Mouse (Mus musculus) thymus, adult 2 months (tissue): ENCODE measurements around the gene Ifnar1. TPM values are rescaled to one million over a fixed set of nuclear protein-coding genes. Genes with fewer than 3 reads are reported as not detected.

ENCODE experiments used
- DNase-seq: peaks from one replicate; pipeline ENCODE4 v3.0.0; 2021
- H3K27ac ChIP-seq: fragments of 200-500 bp; 2 replicates; pipeline ENCODE4 v1.5.1; 2012; ENCODE audit warnings: low read length, control low read depth; ENCODE audit not compliant: control insufficient read depth, insufficient read depth
- H3K27me3 ChIP-seq: fragments of 200-500 bp; 2 replicates; pipeline ENCODE4 v1.6.1; 2012; ENCODE audit warnings: mild to moderate bottlenecking, low read length, moderate library complexity, mixed read lengths; ENCODE audit not compliant: control insufficient read depth, insufficient read depth
- H3K36me3 ChIP-seq: fragments of 200-500 bp; 2 replicates; pipeline ENCODE4 v1.6.1; 2012; ENCODE audit warnings: mild to moderate bottlenecking, low read length, moderate library complexity; ENCODE audit not compliant: control insufficient read depth, insufficient read depth
- H3K4me1 ChIP-seq: fragments of 200-500 bp; replicated peaks from 2 replicates; pipeline ENCODE4 v1.6.1; 2012; ENCODE audit warnings: low read length; ENCODE audit not compliant: control insufficient read depth, insufficient read depth
- H3K4me3 ChIP-seq: fragments of 200-500 bp; 2 replicates; pipeline ENCODE4 v1.5.1; 2012; ENCODE audit warnings: mild to moderate bottlenecking, low read length, control low read depth, moderate library complexity; ENCODE audit not compliant: control insufficient read depth, insufficient read depth
- CTCF ChIP-seq: fragments of 200-500 bp; IDR thresholded peaks from 2 replicates; pipeline ENCODE4 v1.5.1; 2012; ENCODE audit warnings: mild to moderate bottlenecking, control low read depth, low read length, moderate library complexity, borderline replicate concordance; ENCODE audit not compliant: control insufficient read depth, poor library complexity, insufficient read depth; ENCODE audit errors: extremely low read depth
- POLR2A ChIP-seq: fragments of 200-500 bp; IDR thresholded peaks from 2 replicates; pipeline ENCODE4 v1.6.1; 2012; ENCODE audit warnings: mild to moderate bottlenecking, low read length, control low read depth, moderate library complexity; ENCODE audit not compliant: control insufficient read depth, poor library complexity, insufficient read depth; ENCODE audit errors: extremely low read depth
- WGBS: fragments of 180-500 bp; shearing (Covaris S2); methylation state at CpG from one replicate; pipeline ENCODE4 v1.1.7; 2018; 5-methylcytosine and 5-hydroxymethylcytosine counted together
- polyA plus RNA-seq: library from polyadenylated mRNA; depleted of rRNA; stranded (reverse); fragments of >200 nt; gene quantifications from 2 replicates; pipeline ENCODE4 v1.2.3, GENCODE M21; 2012

Ifnar1 gene
- polyA plus RNA-seq, 1 experiment = 47.0 TPM

DNA sequence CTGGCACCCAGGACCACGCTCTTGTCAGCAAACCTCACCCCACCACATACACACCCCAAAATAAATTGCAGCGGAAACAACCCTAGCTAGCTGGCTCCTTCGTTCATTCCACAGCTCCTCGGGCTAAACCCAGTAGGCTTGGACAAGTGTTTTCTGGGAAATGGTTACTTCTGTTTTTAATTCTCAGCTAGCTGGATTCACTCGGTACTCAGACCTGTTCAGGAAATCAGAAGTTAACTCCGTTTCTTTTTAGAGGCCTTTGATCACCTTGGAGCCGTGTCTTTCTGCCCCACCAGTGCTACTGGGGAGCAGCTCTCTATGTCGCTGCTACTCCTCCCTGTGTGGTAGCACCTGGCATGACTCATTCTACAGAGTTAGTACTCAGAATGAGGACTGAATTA is 41.8 kb upstream of the Ifnar1 start:
- Histone ChIP-seq H3K4me3 (no peak overlapping the region), H3K4me1 (peaks cover 53% of the 10 kb centered on the region), H3K27me3 (no peaks in the 10 kb centered on the region), H3K27ac (peak overlapping the region; percentile 96), H3K36me3 (no peaks in the 10 kb centered on the region)
- peak; percentile 49 for DNase-seq
- 6% methylated on average over 8 of the region's 8 CpGs for WGBS
- TF ChIP-seq POLR2A (no peak), CTCF (no peak)

DNA sequence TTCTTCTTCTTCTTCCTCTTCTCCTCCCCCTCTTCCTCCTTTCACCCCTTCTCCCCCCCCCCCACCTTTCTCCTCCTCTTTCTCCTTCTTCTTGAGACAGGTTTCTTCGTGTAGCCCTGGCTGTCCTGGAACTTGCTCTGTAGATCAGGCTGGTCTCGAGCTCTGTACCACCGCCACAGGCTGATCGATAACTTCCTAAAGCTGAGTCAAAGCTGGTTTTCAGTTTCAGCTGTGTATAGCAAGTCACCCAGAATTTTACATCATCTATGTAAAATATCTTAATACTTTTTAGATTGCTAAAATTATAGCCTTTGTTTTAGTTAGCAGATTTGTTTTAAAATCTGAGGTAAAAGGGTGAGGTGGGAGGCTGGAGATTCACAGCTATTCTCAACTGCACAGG is 40.2 kb upstream of the Ifnar1 start:
- no peaks in the 10 kb centered on the region for H3K36me3 ChIP-seq
- TF ChIP-seq CTCF (no peak), POLR2A (no peak)
- WGBS = 61% methylated on average over 4 of the region's 4 CpGs
- peak overlapping the region; percentile 92 for H3K27ac ChIP-seq
- DNase-seq = no peak
- no peaks in the 10 kb centered on the region for H3K27me3 ChIP-seq
- H3K4me1 ChIP-seq = peaks cover 67% of the 10 kb centered on the region
- H3K4me3 ChIP-seq = no peak overlapping the region

DNA sequence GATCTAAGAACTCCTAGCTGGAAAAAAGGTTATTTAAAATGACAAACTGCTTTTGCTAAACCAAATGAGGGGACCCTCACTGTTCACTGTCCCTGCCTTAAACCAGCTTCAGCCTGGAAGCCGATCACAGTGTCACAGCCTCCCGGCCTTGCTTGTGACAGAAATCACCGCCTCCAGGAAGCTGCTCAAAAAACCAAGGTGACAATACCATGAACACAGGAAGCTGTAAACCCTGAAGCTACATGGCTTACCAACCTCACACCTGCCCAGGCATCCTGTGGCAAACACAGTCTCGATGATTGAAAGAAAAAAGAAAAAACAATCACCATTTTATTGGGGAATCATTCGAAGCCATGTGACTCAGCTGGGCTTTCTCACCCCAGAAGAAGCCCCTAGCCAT is 39.5 kb upstream of the Ifnar1 start:
- peak; percentile 72 for DNase-seq
- peaks cover 69% of the 10 kb centered on the region for H3K4me1 ChIP-seq

DNA sequence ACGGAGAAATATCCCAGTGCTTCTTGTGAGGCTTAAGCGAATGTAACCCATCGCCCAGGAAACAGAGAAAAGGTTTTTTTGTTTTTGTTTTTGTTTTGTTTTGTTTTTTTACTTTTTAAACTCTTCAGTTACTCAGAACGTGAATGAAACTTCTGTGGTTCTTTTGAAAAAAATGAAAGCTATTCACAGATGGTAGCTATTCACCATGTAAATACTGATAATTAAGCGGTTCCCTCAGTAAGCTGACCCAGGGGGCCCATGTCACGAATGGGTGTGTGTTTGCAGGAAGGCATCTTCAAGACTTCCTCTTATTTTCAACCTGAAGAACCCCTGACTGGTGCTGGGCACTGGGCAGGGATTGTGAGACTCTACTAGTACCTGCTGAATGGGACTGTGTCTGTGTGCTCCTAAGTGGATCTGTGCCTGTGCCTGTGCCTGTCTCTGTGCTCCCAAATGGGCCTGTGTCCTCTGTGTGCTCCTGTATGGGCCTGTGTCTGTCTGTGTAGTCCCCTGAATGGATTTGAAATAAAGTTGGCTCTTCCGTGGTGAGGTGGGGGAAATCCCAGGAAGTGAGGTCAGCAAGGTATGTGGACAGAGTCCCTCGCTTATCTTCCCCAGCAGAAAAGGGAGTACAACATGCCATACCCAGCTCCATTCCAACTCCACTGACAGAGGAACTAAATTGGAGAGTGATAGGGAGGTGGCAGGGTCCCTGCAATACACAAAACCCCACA is 38.1 kb upstream of the Ifnar1 start:
- 45% methylated on average over 8 of the region's 8 CpGs for WGBS
- peak overlapping the region; percentile 97 for H3K27ac ChIP-seq
- H3K4me1 ChIP-seq = peaks cover 69% of the 10 kb centered on the region
- no peak overlapping the region for H3K4me3 ChIP-seq
- no peak for DNase-seq
- no peaks in the 10 kb centered on the region for H3K36me3 ChIP-seq
- TF ChIP-seq POLR2A (no peak), CTCF (no peak)
- H3K27me3 ChIP-seq = no peaks in the 10 kb centered on the region

More for the DNA sequence above, 39.5 kb upstream of the Ifnar1 start:
- 8% methylated on average over 5 of the region's 5 CpGs for WGBS
- Histone ChIP-seq H3K36me3 (no peaks in the 10 kb centered on the region), H3K4me3 (no peak overlapping the region), H3K27me3 (no peaks in the 10 kb centered on the region), H3K27ac (peak overlapping the region; percentile 97)
- TF ChIP-seq CTCF (no peak), POLR2A (peak; percentile 43; the same call in 1 of the 2 replicates)

DNA sequence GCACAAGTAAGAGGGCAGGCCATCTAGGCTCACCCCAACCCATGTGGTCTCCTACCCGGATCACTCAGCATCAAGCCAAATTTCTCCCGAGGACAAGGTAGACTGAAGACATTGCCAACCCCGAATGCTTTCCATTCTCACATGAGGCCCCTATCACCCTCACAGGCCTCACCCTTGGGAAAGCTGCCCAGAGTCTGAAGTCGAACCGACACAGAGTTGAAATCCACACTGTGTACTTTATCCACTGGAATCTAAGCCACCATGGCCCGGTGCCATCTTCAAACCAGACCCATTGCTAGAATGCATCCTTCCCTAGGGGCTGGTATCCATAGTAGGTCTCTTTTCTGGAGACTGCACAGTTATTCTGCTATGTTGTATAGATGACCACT is 37.5 kb upstream of the Ifnar1 start:
- Histone ChIP-seq H3K27me3 (no peaks in the 10 kb centered on the region), H3K36me3 (no peaks in the 10 kb centered on the region), H3K4me1 (peaks cover 70% of the 10 kb centered on the region), H3K27ac (peak overlapping the region; percentile 68), H3K4me3 (no peak overlapping the region)
- 75% methylated on average over 6 of the region's 6 CpGs for WGBS
- DNase-seq = no peak
- no peak for TF ChIP-seq POLR2A
- no peak for TF ChIP-seq CTCF

DNA sequence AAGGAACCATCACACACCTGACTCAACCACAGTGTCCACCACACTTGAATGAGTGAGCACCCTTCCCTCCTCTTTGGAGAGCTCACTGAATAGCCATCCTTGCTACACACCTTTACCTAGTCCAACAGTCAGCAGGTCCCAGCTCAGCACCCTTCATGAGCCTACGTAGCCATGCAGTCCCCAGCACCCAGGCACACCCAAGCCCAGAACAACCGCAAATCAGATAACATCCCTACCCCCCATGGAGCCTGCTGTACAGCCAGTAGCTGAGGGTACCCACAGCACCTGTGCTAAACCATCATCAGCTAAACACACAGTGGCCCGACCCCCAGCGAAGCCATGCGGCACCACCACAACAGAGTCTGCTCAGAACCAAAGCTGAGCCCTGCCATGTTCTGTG is 37.0 kb upstream of the Ifnar1 start:
- Histone ChIP-seq H3K4me1 (peaks cover 66% of the 10 kb centered on the region), H3K27ac (peak overlapping the region; percentile 75), H3K27me3 (no peaks in the 10 kb centered on the region), H3K4me3 (no peak overlapping the region), H3K36me3 (no peaks in the 10 kb centered on the region)
- TF ChIP-seq POLR2A (no peak), CTCF (no peak)
- WGBS = 7% methylated on average over 5 of the region's 5 CpGs
- peak; percentile 43 for DNase-seq

DNA sequence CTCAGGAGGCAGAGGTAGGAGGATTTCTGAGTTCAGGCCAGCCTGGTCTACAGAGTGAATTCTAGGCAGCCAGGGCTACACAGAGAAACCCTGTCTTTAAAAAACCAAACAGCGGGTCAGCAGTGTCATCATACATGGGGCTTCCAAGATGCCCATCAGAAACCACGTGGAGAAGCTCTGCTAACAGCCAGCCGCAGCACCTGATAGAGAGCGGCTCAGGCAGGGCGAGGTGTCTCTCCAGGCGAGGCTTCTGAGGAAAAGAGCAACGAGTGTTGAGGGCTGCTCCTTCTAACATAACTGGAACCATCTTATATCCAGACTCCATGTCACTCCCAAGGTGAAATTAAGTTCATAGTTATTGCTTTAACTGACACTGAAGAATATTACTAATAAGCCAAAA is 36.1 kb upstream of the Ifnar1 start:
- Histone ChIP-seq H3K27me3 (no peaks in the 10 kb centered on the region), H3K4me3 (no peak overlapping the region), H3K27ac (peak overlapping the region; percentile 75; the same call in 1 of the 2 replicates), H3K4me1 (peaks cover 67% of the 10 kb centered on the region), H3K36me3 (no peaks in the 10 kb centered on the region)
- WGBS = 70% methylated on average over 7 of the region's 7 CpGs
- no peak for TF ChIP-seq POLR2A
- TF ChIP-seq CTCF = no peak
- DNase-seq = no peak
